Mouse (Mus musculus): ENCODE measurements around the gene Cr1l. TPM values are rescaled to one million over a fixed set of nuclear protein-coding genes. Genes with fewer than 3 reads are reported as not detected.

Gene Cr1l
- total and polyA plus RNA-seq, 2 experiments from 2014 or later: 70.6 to 173 TPM

DNA sequence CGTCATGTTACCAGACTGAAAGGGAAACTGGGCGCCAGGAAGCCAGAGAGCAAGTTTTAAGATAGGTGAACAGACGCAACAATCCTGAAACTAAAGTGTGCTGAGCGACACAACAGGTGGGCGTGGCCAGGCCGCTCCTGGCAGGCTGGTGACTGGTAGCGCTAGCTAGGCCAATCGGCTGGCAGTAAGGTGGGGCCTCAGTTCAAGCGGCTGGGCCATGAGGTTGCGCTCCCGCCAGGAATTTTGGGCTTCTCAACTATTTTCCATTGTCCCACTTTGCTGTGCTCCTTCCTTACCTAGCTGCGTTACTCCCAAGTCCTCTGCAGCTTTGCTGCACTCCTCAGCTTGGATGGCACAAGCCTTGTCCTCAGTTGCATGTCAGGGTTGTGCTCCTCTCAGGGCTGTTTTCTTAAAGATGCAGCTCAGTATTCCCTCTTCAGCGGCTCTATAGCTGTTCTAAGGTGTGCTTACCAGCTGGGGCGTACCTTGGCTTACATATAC lies 39.1 kb downstream of the Cr1l start, which contains the start of gene Cd46:
Gene Cd46, minus strand, starts transcription at position 30 of the 501 bp plus-strand sequence.
- DNase-seq (ENCODE audit: low spot score) (peak; percentile 86), ATAC-seq (ENCODE audit: insufficient read depth, low read depth) (peak; percentile 99)
- WGBS: 2% methylated on average over 14 of the region's 14 CpGs
- no peaks in the 10 kb centered on the region for H3K9me3 ChIP-seq (replicated peaks; ENCODE audit: control insufficient read depth, low read length)
- peak within 1 kb of the TSS; percentile 45 for H3K9ac ChIP-seq (replicated peaks; ENCODE audit: low read depth, low read length)
- H3K4me2 ChIP-seq (ENCODE audit: low read depth, low read length): peak within 1 kb of the TSS; percentile 59
- no peak for TF ChIP-seq EP300 (IDR thresholded peaks at IDR 0.05; ENCODE audit: low read depth)
- no peak for TF ChIP-seq CTCF (IDR thresholded peaks at IDR 0.05; ENCODE audit: low read depth)
- peak within 1 kb of the TSS; percentile 50 for H3K4me3 ChIP-seq (ENCODE audit: low read depth, low read length)
- peak within 1 kb of the TSS; percentile 58 for H3K27ac ChIP-seq (ENCODE audit: low read depth)
- peaks cover 12% of the 10 kb centered on the region for H3K36me3 ChIP-seq (replicated peaks; ENCODE audit: control insufficient read depth, insufficient read depth, low read length)
- H3K27me3 ChIP-seq (ENCODE audit: control insufficient read depth, insufficient read depth, low read length): no peaks in the 10 kb centered on the region
- no peaks in the 10 kb centered on the region for H3K4me1 ChIP-seq (ENCODE audit: control insufficient read depth, insufficient read depth)

DNA sequence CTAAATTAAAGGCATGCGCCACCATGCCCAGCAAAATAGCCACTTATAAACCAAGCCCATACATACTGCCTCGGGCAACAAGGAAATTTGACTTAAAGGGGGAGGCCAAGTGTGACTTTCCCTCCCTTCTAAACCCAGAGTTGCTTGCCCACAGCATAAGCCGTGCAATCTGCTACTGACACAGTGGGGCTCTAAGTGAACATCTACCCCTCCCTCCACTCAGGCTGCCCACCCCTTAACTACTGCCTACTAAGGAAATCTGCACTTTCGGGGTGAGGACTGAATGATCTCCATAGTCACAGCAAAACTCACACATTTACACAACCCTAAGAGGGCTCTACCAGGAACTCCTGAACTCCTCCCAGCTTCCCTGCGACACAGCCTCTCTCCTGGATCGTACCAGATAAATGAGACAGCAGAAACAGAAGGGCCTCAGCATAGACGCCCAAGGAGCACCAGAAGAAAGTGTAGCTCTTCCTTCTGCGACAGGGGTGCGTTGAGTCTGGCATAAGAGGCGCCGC lies 39.6 kb downstream of the Cr1l start:
- Histone ChIP-seq H3K4me3 (ENCODE audit: low read depth, low read length) (peak overlapping the region; percentile 50), H3K4me1 (ENCODE audit: control insufficient read depth, insufficient read depth) (no peaks in the 10 kb centered on the region), H3K27ac (ENCODE audit: low read depth) (peak overlapping the region; percentile 58), H3K9me3 (replicated peaks; ENCODE audit: control insufficient read depth, low read length) (no peaks in the 10 kb centered on the region), H3K9ac (replicated peaks; ENCODE audit: low read depth, low read length) (peak overlapping the region; percentile 45), H3K27me3 (ENCODE audit: control insufficient read depth, insufficient read depth, low read length) (no peaks in the 10 kb centered on the region), H3K4me2 (ENCODE audit: low read depth, low read length) (peak overlapping the region; percentile 59), H3K36me3 (replicated peaks; ENCODE audit: control insufficient read depth, insufficient read depth, low read length) (peaks cover 8% of the 10 kb centered on the region)
- ATAC-seq (ENCODE audit: insufficient read depth, low read depth) (peak; percentile 75), DNase-seq (ENCODE audit: low spot score) (no peak)
- 14% methylated on average over 11 of the region's 11 CpGs for WGBS
- TF ChIP-seq EP300 (IDR thresholded peaks at IDR 0.05; ENCODE audit: low read depth) (no peak), CTCF (IDR thresholded peaks at IDR 0.05; ENCODE audit: low read depth) (no peak)

DNA sequence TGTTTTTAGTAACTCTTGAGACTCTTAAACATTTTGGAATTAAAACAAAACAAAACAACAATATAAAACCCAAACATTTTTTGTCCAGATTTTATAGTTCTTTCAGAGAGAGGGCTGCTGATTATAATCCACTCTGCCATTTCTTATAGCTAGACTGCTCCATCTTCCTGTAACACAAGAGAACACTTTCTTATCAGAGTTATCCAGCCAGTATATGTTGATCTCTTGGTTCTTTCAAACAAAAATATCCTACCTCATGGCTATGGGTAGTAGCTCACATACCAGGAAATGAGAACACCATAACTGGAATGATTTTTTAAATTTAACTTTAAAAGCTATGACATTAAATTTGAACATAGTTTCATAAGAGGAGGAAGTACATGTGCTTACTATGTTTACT lies 49.2 kb downstream of the Cr1l start:
- Histone ChIP-seq H3K9me3 (replicated peaks; ENCODE audit: control insufficient read depth, low read length) (no peaks in the 10 kb centered on the region), H3K36me3 (replicated peaks; ENCODE audit: control insufficient read depth, insufficient read depth, low read length) (no peaks in the 10 kb centered on the region), H3K4me2 (ENCODE audit: low read depth, low read length) (no peak overlapping the region), H3K4me1 (ENCODE audit: control insufficient read depth, insufficient read depth) (no peaks in the 10 kb centered on the region), H3K9ac (replicated peaks; ENCODE audit: low read depth, low read length) (no peak overlapping the region), H3K4me3 (ENCODE audit: low read depth, low read length) (no peak overlapping the region), H3K27ac (ENCODE audit: low read depth) (no peak overlapping the region), H3K27me3 (ENCODE audit: control insufficient read depth, insufficient read depth, low read length) (no peaks in the 10 kb centered on the region)
- no peak for ATAC-seq (ENCODE audit: insufficient read depth, low read depth)
- DNase-seq (ENCODE audit: low spot score): no peak
- TF ChIP-seq CTCF (IDR thresholded peaks at IDR 0.05; ENCODE audit: low read depth) (no peak), EP300 (IDR thresholded peaks at IDR 0.05; ENCODE audit: low read depth) (no peak)

Other genes with a start within 250 kb of the Cr1l start
- gene Cd34, start 192.8 kb downstream of the Cr1l start, total RNA-seq (2014; rRNA removed; ENCODE audit: low replicate concordance): 173 and 187 TPM in 2 replicates
- gene Cd34, start 192.8 kb downstream of the Cr1l start, polyA plus RNA-seq (2015; fragmentation: Nextera tagmentation; extraction: Ambion mirVana): 116 and 128 TPM in 2 replicates
- 1.6 and 8.2 TPM in 2 replicates for gene Cd46, start 39.3 kb downstream of the Cr1l start, total RNA-seq (2014; rRNA removed; ENCODE audit: low replicate concordance)
- gene Cd46, start 39.3 kb downstream of the Cr1l start, polyA plus RNA-seq (2015; fragmentation: Nextera tagmentation; extraction: Ambion mirVana): 0.53 and 0.55 TPM in 2 replicates
- not detected in 2 replicates for gene Cr2, start 45.1 kb upstream of the Cr1l start, total RNA-seq (2014; rRNA removed; ENCODE audit: low replicate concordance)
- 0.11 and 0.12 TPM in 2 replicates for gene Cr2, start 45.1 kb upstream of the Cr1l start, polyA plus RNA-seq (2015; fragmentation: Nextera tagmentation; extraction: Ambion mirVana)

Measured in heart, postnatal 0 days (tissue).